Mouse (Mus musculus) NIH3T3 (cell line): ENCODE results near the gene Wwc2.

Experiments used
- DNase-seq: peaks from one replicate; pipeline ENCODE4 v3.0.0-alpha.2; 2012; ENCODE audit warnings: low read depth

Wwc2 gene

DNA sequence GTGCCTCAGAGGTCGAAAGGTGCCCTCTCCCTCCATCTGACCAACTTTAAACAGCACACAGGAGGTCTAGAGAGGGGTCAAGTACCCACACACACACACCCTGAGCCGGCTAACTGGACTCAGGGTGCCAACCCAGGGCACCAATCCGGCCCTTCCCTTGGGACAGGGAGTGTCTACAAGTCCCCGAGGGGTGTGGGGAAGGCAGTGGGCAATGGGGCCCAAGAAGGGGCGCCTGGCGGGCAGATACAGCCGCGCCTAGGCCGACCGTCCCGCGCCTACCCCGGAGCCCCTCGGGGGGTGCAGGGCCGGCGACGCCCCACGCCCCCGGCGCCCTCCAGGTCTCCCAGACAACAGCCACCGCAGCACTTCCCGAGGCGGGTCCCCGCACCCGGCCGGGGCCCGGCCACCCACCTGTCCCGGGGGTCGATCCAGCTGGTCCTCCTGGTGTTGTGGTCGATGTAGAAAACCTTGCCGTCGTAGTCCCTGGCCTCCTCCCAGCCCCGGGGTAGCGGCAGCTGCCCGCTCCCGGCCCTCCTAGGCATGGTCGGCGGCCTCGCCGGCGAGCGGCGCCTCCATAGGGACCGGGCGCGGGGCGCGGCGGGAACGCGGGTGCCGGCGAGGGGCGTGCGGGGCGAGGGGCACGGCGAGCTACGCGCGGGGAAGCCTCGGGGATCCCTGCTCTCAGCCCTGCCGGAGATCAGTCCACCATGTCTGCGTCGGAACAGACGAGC lies 904 bp downstream of the Wwc2 start:
- DNase-seq, result peak; percentile 48

DNA sequence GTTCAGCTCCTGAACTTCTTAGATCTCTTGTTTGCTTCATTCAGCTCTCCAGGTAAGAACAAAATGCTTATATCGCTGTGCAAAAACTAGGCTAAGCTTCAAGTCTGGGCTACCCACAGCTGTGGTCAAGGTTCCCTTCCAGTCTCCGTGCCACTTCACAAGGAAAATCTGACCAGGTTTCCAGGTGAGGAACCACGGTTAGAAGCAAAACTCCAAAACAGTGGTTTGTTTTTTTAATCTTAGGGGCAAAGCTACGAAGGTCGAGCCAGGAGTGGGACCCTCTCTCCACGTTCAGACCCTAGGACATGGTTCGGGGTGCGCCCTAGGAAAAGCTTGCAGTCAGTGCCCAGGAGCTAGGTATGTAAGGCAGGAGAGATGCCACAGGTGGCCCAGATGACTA lies 1.5 kb downstream of the Wwc2 start:
- no peak for DNase-seq

DNA sequence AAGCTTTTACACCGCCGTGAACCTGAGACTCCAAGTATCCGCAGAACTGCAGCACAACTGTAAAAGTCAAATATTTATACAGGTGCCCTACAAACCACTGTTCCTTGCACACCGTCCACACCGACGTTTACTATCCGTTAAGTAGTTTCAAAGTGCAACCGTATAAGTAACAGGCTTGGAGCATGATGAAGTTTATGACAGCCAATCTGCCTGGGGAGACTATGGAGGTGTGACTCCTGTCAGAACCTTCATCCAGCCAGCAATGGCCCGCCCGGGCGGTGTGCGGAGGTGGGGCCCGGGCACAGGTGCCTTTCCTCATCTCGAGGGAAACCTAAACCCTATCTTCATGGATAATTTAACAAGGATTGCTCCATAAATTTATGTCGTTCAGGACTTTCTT lies 2.6 kb downstream of the Wwc2 start:
- no peak for DNase-seq

DNA sequence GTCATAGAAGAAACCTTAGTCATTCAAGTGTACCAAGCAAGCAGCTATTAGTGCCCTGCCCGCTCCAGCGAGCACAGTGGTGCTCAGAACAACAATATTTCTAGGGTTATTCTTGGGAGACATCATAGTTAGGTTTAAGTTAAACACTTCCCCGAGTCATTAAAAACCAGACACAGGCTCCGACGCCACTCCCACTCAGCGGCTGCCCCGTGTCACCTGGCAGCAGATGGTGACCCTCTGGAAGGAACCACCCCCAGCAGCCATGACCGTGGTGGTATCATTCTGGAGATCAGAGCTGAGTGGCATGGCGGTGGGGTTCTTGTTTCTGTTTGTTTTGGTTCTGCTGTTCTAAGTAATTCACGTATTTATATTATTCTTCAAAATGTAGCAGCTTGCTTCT lies 5.1 kb downstream of the Wwc2 start:
- no peak for DNase-seq

DNA sequence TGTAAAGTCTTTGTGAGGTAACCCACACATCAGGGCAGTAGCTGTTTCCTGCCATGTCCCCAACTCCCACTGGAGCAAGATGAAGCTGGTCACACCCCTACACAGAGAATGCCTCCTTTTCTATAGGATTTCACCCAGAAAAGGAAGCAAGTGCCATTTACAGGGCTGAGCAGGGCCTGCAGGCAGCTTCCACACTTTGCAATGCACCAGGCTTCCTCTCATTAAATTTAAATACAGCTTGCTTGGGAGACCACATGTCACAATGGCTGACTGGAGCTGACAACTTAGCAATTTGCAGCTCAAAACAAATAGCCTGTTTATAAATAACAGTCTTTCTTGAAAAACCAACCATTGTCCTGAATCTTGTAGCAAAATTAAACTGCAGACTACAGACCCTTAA lies 5.5 kb downstream of the Wwc2 start:
- no peak for DNase-seq

DNA sequence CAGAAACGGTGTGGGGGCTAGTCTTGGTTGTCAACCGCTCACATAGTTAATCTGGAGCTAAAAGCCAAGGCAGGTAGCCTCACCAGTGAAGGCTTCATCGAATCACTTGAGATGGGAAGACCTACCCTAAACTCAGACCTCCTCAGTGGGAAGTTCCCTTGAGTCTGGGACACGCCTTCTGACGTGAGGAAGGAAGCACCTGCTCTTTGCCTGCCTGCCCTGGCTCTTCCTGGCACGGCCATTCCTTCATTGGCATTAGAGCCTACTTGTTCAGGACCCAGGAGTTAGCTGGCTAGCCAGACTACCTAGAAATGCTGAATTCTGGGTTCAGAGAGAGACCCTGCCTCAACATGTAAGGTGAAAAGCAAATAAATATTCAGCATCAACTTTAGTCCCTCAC lies 9.6 kb downstream of the Wwc2 start:
- DNase-seq, result no peak

DNA sequence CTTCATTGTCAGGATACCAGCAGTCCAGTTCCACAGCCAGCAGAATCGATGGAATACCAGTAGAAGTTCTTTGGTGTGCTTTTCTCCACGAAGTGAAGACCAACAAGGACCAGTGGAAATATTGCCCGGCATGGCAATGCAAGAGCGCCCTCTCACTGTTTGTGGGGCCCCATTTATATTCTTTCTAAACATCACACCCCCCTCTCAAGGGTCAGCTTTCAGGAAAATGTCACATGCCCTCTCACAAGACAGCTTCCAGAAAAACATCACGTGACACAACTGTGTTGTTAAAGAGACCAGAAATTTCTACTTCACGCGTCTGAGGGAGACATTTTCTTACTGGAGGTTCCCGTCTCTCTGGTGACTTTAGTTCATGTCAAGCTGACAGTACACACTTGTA lies 10.8 kb downstream of the Wwc2 start:
- DNase-seq, result no peak

DNA sequence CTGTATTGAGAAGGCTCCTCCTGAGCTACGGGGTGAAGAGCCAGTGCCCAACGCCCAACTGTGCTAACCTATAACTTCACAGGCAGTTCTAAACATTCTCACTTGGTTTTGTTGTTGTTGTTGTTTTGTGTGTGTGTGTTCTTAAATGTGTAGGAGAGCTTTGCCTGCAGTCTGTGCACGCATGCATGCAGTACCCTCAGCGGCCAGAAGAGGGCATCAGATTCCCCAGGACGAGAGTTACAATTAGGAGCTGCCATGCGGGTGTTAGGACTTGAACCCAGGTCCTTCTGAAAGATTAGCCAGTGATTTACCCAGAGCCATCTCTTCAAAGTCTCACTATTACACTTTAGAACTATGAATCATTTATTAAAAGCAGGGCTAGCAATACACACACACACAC lies 12.0 kb downstream of the Wwc2 start:
- peak; percentile 41 for DNase-seq

DNA sequence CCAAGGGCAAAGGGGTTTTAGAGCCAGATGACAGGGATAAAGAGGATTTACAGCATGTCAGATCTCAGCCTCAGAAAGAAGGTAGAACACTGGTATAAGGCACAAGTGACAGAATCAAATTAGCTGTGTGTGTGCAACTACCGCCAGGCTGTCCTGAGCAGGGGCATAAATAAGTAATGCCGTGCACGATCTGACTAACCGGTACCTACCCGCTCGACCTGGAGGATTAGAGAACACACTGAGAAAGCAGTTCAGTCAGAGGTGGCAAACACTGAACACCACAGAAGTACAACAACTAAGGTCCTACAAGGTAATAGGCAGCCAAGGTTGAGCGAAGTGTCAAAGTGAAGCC lies 15.8 kb downstream of the Wwc2 start:
- DNase-seq, result no peak

DNA sequence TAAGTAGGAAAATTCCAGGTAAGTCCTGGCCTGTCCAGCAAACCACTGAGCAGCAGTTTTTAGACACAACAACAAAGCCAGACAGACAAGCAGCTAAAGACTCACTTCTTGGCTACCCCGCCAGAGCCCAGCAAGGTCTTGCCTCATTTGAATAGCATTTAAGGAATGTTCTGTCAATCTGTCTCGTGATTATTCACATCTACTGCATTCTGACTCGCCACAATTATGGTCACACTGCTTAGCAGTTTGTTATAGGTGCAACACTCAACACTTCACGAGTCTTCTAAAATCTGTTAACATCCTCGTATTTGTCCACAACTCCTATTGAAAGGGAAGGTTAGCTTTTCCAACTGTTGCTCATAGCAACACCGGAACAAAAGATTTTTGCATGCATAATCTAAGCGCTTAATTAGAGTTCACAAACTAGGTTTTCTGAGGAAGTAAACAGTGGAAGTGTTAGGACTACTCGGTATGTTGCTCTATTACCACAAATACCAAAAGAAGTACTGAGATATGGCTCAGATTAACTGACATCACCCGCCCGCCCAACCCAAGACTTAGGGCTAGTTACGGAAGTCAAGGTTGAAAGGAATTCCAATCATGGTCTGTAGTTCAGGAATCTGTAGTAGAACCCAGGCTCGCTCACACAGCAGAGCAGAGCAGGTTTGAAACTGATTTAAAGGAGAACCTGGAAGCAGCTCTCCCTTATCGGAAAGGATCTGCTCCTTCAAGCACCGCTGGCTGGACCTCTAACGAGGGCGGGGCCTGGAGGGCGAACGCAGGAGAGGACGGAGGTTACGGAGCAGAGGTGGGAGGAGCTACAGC lies 16.4 kb downstream of the Wwc2 start:
- DNase-seq, result peak; percentile 75

DNA sequence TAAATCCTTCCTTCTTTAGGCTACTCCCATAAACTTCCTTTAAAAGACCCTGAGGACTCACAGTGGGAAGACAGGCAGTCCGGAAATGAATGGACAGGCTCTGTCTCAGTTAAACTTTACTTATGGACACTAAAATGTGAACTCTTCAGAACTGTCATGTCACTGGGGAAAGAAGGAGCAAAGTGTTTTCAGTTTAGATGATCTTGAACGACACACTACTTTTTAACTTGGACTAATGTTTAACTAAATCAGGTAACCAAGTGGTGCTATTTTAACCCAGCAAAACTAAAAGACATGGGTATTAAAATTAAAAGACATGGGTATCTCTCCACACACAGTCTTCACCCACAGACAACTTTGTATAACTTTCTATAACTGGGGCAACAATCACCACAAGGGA lies 19.6 kb downstream of the Wwc2 start:
- no peak for DNase-seq

DNA sequence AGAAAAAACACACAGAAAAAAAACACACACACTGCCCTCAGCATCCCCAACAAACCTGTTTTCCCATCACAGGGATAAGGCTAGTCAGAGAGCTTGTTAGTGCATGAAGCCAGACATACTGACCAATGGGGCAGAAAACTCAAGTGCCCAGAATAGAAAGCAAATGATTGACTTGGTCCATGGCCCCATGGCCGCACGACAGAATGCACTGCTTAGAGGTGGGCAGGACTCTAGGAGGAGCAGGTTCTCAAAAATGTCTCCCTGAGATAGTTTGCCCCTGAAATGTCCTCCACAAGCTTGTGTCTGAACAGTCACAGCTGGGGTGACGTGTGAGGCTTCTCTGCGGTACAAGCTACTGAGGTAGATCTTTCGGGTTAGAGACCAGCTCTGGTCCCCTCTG lies 20.1 kb downstream of the Wwc2 start:
- no peak for DNase-seq

DNA sequence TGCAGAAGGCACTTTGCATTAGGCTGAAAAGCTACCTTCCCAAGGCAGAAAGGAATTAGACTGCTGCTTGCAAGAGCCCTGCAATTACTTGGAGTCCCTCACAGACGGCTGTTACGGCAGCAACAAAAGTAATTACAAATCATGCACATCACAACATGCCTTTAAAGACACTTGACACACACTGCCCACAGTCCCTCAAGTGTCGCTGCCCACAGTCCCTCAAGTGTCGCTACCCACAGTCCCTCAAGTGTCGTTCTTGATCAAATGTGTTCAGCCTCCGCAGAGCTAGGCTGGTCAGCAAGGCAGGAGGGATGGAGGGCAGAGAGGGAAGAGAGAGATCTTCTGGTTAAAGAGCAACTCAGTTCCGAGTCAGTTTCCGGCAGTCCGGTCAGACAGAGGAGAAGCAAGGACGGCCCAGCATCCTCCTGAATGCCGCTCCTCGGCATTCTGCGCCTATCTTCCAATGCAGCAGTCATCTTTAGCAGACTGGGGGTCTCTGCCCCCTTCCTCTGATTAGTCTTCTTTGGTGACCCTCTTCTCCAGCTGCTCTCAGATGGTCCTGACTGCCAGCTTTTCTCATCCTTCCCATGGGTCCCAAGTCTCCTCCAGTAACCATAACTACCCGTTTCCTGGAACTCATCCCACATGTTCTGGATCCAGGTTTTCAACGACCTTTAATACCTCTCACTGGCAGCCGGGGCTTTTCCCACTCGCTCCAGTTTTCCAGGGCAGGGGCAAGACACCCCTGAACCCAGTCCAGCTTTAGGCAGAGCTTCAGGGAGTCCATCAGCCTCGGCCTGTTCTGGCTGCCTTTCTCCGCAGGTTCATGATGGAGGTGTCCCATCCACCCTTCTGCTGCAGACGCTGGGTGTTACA lies 23.4 kb downstream of the Wwc2 start:
- DNase-seq, result no peak

DNA sequence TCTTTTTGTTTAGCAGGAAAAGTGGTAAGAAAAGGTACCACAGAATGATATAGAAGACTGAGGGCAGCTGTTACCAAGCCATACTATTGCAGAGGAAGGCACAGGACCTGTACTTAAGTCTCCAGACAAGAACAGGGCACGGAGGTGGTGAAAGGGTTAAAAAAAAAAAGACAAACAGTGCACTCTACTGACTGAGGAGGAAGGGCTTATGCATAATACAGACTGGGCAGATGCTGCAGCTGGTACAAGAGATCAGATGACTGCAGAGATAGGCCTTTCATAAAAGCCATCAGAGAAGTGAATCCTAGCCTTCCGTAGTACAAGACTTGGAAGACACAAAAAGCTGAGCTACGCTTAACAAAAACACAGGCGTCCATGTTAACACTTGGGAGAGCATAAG lies 28.2 kb downstream of the Wwc2 start:
- DNase-seq, result no peak

DNA sequence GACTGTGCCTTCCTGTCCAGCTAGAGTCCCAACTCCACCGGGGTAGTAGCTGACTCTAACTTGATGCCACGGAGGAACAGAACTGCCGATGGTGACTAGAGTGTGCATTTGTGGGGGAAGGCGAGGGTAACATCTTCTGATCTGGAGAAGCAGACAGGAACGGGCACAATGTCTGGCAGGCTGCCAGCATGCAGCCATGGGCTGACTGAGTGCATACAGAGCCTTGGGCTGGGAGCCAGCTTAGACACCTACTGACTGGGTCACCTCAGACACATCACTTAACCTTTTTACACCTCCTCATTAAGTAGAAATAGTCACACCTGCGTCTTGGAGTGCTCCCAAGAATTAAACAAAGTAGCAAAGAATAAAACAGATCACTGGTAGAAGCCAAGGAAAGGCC lies 28.7 kb downstream of the Wwc2 start:
- DNase-seq, result peak; percentile 35

DNA sequence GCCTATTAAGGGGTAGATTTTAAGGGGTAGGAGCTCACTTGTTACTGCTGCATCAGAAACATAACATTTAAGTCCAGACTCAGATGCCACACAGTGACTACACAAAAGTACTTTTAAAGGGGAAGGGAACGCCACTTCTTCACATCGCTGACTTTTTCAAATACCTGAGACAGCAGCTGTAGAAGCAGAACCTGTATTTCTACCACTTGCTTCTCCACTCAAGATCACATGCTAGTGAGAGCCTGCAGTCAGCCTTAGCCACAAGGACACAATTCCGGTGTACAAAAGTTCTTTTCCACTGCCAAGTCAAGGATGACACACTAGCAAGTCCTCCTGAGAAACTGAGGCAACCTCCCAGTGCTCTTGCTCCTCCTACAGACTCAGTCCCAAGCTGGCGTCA lies 33.2 kb downstream of the Wwc2 start:
- no peak for DNase-seq

DNA sequence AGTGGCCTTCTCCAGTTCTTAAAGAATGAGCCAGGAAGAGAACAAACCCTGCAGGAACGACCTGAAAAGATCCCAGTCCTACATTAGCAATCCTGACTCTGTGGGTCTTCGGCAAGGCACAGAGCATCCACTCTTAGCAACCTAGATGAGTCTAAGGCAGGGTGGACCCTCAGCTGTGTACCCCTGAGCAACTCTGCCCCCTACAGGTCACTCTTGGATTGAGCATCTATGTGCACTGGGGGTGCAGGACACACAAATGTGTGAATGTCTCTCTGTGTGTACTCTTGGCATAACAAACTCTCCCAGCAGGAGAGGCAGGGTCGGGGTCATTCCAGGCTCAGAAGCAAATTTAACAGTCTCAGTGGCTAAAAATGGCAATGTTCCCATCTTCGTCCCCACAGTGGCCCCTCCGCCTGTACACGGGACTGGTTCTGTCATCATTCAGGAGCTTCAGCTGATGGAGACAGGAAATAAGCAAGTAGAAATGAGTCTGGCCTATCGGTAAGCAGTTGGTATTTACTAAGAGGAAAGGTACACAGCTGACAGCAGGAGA lies 39.3 kb downstream of the Wwc2 start:
- DNase-seq, result peak; percentile 56

DNA sequence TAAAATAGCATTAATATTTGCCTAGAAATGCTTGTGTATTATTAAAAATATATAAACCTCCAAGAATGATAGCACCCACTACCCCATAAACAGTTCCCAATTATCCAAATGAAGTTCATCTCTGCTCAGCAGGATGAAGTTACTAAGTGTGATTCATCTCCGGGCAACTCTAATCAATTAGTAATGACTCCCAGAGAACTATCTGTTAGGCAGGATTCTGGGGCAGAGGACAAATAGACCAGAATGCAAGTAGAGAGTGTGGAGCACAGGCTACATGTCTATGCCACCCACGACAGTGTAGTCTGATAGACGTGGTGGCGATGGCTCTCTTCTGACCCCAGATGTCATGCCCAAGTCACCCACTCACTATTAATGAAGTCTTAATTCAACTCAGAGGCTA lies 41.9 kb downstream of the Wwc2 start:
- no peak for DNase-seq

DNA sequence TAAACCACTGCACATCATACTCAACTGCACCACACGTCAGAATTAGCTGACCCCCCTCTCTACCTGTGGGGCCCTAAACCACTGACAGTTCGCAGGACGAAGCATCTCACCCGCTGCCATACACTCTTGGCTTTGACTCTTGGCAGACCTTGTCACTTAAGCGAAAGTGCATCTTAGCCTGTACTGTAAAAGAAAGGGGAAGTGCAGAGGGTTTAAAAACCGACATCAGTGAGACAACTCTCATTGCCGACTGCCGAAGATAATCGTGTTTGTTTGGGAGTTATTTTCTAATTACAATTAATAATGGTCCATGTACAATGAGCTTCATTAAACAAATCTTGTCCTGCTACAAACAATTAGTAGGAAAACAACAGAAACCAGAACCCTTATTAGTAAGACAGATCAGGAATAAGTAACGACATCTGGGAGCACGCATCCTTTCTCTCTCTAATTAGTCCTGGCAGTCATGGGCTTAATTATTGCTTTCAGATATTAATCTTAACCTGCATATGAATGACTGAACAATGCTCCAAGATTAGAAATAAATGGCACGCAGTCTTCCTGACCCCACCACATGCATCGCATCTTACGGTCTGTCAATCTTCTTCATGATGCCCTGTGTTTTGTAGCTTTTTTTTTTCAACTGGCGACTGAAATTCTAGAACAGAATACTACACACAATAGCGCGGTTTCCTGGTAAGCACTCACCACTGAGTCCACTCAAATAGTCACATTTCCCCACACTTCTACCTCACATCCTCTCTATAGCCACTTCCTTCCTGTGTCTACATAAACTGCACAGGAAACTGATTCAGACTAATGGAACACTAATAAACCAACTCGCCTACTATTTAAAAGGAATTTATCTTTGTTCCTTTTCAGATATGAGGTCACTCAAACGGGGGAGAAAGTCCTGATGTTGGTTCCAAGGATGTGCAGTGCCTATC lies 42.8 kb downstream of the Wwc2 start:
- DNase-seq, result no peak

DNA sequence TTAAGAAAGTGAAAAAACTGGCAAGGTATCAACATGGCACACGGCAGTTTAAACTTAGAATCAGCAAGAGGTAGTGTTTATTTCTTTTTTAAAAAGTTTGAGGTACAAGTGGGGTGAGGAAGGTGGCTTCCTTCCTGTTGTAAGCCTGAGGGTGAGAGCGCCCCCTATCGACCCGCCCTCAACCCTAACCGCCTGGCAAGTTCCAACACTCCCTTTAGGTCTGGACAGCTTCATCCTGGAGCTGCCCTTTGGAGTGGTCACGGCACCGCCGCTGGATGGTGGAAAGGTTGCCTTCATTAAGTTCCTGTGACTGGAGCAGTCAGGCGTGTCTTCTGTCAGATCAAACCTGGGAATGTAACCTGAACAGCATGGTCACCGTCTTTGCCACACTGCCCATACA lies 47.7 kb downstream of the Wwc2 start:
- peak; percentile 21 for DNase-seq

DNA sequence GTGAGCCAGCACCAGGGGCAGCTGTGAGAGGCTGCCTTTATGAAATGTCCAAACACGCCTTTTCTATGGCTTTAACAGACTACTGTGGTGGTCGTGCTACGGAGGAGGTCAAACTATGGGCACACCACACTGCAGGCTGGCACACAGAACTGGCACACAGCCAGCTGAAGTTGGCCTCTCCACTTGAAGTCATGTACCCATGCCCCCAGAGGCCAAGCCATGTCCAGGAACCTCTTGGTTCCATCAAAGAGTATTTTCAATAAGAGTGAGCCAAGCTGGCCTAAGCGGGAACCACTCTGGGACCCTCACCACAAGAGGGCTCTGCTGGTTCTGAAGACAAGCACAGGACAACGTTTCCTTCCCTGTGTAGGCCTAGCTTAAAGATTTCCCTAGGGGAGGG lies 49.7 kb downstream of the Wwc2 start:
- peak; percentile 20 for DNase-seq
